Mouse (Mus musculus): ENCODE measurements around the gene Adgra1. TPM values are rescaled to one million over a fixed set of nuclear protein-coding genes. Genes with fewer than 3 reads are reported as not detected.

Adgra1 gene
- polyA plus RNA-seq, 1 experiment = 0.14 TPM

DNA sequence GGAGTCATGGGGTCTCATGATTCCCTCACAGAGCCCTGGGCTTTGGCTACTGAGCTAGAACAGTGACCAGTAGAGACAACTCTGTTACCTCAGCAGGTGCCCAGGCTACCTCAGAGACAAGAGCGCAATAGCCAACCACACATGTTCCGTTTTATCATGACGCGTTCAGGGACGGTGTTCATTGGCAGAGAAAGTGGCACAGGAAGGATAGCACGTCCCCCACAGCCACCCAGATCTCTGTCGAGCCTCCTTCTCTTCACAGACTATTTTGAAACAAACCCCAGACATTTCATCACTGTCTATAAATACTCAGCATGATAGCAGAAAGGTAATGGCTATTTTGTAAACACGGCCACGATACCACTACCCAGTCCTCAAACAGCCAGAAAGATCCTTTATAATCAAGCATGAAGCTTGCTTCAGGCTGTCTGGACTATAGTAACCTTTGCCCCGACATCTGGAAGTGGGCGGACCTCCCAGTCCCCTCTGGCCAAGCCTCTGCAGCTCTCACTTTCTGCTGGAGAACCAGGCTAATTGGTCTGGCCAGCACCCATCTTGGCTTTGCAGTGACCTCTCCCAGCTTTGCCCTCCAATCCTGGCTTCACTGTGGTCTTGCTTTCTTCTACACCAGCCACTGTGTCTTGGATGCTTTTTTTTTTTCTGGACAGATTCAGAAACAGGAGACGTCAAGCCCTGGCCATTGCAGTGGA is 11.5 kb upstream of the Adgra1 start:
- no peaks in the 10 kb centered on the region for H3K79me3 ChIP-seq (ENCODE audit: low read depth)
- peaks cover 7% of the 10 kb centered on the region for H3K27me3 ChIP-seq (ENCODE audit: control insufficient read depth, insufficient read depth, insufficient read length)
- H3K79me2 ChIP-seq (ENCODE audit: control insufficient read depth, insufficient read depth) = no peaks in the 10 kb centered on the region
- no peak overlapping the region for H3K4me3 ChIP-seq (ENCODE audit: insufficient read depth, poor library complexity, severe bottlenecking)
- H3ac ChIP-seq (ENCODE audit: control insufficient read depth, insufficient read length, low read depth) = no peak overlapping the region
- H3K36me3 ChIP-seq (ENCODE audit: control insufficient read depth, insufficient read depth) = no peaks in the 10 kb centered on the region
- TF ChIP-seq MYOD1 (IDR thresholded peaks at IDR 0.05; ENCODE audit: control insufficient read depth, insufficient read length, low read depth) (no peak), CTCF (IDR thresholded peaks at IDR 0.05; ENCODE audit: control insufficient read depth, insufficient read depth, insufficient read length) (no peak), FOSL1 (IDR thresholded peaks at IDR 0.05; ENCODE audit: insufficient read depth, low read length, poor library complexity, severe bottlenecking) (no peak), USF1 (IDR thresholded peaks at IDR 0.05; ENCODE audit: low read depth) (no peak), MYOG (IDR thresholded peaks at IDR 0.05; ENCODE audit: control insufficient read depth, extremely low read depth, insufficient read length) (no peak), MAX (IDR thresholded peaks at IDR 0.05) (no peak), CEBPB (IDR thresholded peaks at IDR 0.05; ENCODE audit: low read depth) (no peak)

GRCm38 (mm10) chr7:139827687-139828086 is 6.3 kb upstream of the Adgra1 start:
- peaks cover 7% of the 10 kb centered on the region for H3K27me3 ChIP-seq (ENCODE audit: control insufficient read depth, insufficient read depth, insufficient read length)
- no peak overlapping the region for H3K4me3 ChIP-seq (ENCODE audit: insufficient read depth, poor library complexity, severe bottlenecking)
- TF ChIP-seq FOSL1 (IDR thresholded peaks at IDR 0.05; ENCODE audit: insufficient read depth, low read length, poor library complexity, severe bottlenecking) (no peak), MYOD1 (IDR thresholded peaks at IDR 0.05; ENCODE audit: control insufficient read depth, insufficient read length, low read depth) (no peak), CEBPB (IDR thresholded peaks at IDR 0.05; ENCODE audit: low read depth) (no peak), MYOG (IDR thresholded peaks at IDR 0.05; ENCODE audit: control insufficient read depth, extremely low read depth, insufficient read length) (no peak), CTCF (IDR thresholded peaks at IDR 0.05; ENCODE audit: control insufficient read depth, insufficient read depth, insufficient read length) (no peak), MAX (IDR thresholded peaks at IDR 0.05) (no peak), USF1 (IDR thresholded peaks at IDR 0.05; ENCODE audit: low read depth) (no peak)
- no peaks in the 10 kb centered on the region for H3K36me3 ChIP-seq (ENCODE audit: control insufficient read depth, insufficient read depth)
- H3K79me2 ChIP-seq (ENCODE audit: control insufficient read depth, insufficient read depth) = no peaks in the 10 kb centered on the region
- H3K79me3 ChIP-seq (ENCODE audit: low read depth) = no peaks in the 10 kb centered on the region
- no peak overlapping the region for H3ac ChIP-seq (ENCODE audit: control insufficient read depth, insufficient read length, low read depth)

- Histone ChIP-seq H3K4me3 (ENCODE audit: insufficient read depth, poor library complexity, severe bottlenecking) (peak overlapping the region; percentile 11), H3K27me3 (ENCODE audit: control insufficient read depth, insufficient read depth, insufficient read length) (no peaks in the 10 kb centered on the region)
- no peak for TF ChIP-seq FOSL1 (IDR thresholded peaks at IDR 0.05; ENCODE audit: insufficient read depth, low read length, poor library complexity, severe bottlenecking)
- no peak for TF ChIP-seq CTCF (IDR thresholded peaks at IDR 0.05; ENCODE audit: control insufficient read depth, insufficient read depth, insufficient read length)
- TF ChIP-seq MYOD1 (IDR thresholded peaks at IDR 0.05; ENCODE audit: control insufficient read depth, insufficient read length, low read depth) = no peak
- no peak for TF ChIP-seq MAX (IDR thresholded peaks at IDR 0.05)
- TF ChIP-seq MYOG (IDR thresholded peaks at IDR 0.05; ENCODE audit: control insufficient read depth, extremely low read depth, insufficient read length) = no peak
- TF ChIP-seq USF1 (IDR thresholded peaks at IDR 0.05; ENCODE audit: low read depth) = no peak
- no peak for TF ChIP-seq CEBPB (IDR thresholded peaks at IDR 0.05; ENCODE audit: low read depth)
Observed at GRCm38 (mm10) chr7:139833532-139833931, 442 bp upstream of the Adgra1 start.

DNA sequence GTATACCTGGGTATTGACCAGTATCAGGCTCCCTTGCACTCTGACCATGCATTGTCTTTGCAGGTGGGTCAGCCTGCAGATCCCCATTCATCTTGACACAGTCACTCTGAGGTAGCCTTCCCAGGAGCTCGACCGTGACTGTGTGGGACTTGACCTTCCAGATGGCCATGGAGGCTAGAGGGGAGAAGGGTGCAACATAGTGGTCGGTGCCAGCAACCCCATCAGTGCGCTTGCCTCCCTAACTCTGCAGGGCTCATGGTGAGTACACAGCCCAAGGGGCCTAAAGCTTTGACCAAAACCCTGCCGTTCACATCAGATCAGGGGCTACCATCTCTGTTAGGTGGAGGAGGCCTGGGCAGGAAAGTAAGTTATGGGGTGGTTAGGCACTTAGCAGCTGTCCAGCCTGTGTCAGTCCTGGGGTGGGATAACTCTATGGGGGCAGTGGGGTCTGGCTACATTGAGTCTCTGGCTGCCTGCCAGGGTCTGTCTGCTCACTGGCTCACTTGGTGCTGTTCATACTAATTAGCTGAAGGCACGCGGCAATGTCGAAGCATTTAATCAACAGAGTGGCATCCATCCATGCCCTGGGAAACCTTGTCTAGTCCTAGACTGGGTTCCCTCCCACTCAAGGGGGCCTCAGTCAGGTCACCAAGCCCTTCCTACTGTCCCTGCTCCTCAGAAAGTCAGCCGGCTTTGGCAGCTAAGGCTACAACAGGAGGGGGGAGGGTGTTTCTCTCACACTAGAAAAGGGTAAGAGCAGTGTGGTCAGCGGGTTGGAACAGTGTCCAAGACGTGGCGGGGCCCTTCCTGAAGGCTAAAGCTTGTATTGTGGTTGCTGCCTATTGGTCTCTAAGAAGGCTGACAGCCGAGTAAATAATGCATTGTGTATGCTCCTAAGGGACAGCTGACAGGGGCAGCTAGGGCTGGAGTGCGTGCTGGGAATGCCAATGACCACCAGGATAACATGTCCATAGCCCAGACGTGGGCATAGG is 1.5 kb downstream of the Adgra1 start:
- Histone ChIP-seq H3K27me3 (ENCODE audit: control insufficient read depth, insufficient read depth, insufficient read length) (no peaks in the 10 kb centered on the region), H3K4me3 (ENCODE audit: insufficient read depth, poor library complexity, severe bottlenecking) (no peak overlapping the region)

More at GRCm38 (mm10) chr7:139833532-139833931, 442 bp upstream of the Adgra1 start:
- no peaks in the 10 kb centered on the region for H3K36me3 ChIP-seq (ENCODE audit: control insufficient read depth, insufficient read depth)
- H3ac ChIP-seq (ENCODE audit: control insufficient read depth, insufficient read length, low read depth) = peak overlapping the region; percentile 44
- no peaks in the 10 kb centered on the region for H3K79me3 ChIP-seq (ENCODE audit: low read depth)
- H3K79me2 ChIP-seq (ENCODE audit: control insufficient read depth, insufficient read depth) = no peaks in the 10 kb centered on the region

DNA sequence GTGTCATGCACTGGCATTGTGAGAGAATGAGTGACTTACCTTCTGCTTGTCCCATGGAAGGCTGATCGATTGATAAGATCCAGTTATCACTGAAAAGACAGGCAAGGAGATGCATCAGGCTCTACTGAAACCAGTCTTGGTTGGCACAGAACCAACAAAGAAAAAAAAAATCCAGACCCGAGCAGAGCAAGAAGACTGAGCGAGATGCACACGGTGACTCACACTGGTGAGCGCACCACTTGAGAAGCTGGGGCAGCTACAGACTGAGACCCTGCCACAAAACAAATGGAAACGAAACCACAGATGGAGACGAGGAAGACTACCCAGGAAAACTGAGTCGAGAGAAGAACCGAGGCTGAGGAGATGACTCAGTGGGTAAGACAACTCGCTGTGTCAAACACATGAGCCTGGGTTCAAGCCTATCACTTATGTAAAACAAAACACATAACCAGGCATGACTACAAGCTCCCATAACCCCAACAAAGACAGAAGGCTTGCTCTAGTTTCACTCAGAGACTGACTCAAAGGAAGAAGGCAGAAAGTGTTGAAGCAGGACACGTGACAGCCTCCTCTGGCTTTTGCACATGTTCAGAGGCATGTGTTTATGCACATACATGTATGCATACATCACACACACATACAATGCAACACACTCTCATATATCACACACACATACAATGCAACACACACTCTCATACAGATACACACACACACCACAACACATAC is 6.6 kb downstream of the Adgra1 start:
- Histone ChIP-seq H3K27me3 (ENCODE audit: control insufficient read depth, insufficient read depth, insufficient read length) (no peaks in the 10 kb centered on the region), H3K79me3 (ENCODE audit: low read depth) (no peaks in the 10 kb centered on the region), H3ac (ENCODE audit: control insufficient read depth, insufficient read length, low read depth) (no peak overlapping the region), H3K36me3 (ENCODE audit: control insufficient read depth, insufficient read depth) (no peaks in the 10 kb centered on the region), H3K4me3 (ENCODE audit: insufficient read depth, poor library complexity, severe bottlenecking) (no peak overlapping the region), H3K79me2 (ENCODE audit: control insufficient read depth, insufficient read depth) (no peaks in the 10 kb centered on the region)
- TF ChIP-seq MYOD1 (IDR thresholded peaks at IDR 0.05; ENCODE audit: control insufficient read depth, insufficient read length, low read depth) (no peak), FOSL1 (IDR thresholded peaks at IDR 0.05; ENCODE audit: insufficient read depth, low read length, poor library complexity, severe bottlenecking) (no peak), MAX (IDR thresholded peaks at IDR 0.05) (no peak), CTCF (IDR thresholded peaks at IDR 0.05; ENCODE audit: control insufficient read depth, insufficient read depth, insufficient read length) (no peak), MYOG (IDR thresholded peaks at IDR 0.05; ENCODE audit: control insufficient read depth, extremely low read depth, insufficient read length) (no peak), CEBPB (IDR thresholded peaks at IDR 0.05; ENCODE audit: low read depth) (no peak), USF1 (IDR thresholded peaks at IDR 0.05; ENCODE audit: low read depth) (peak; percentile 73)

More for the DNA sequence above, 1.5 kb downstream of the Adgra1 start:
- Histone ChIP-seq H3K36me3 (ENCODE audit: control insufficient read depth, insufficient read depth) (no peaks in the 10 kb centered on the region), H3K79me2 (ENCODE audit: control insufficient read depth, insufficient read depth) (no peaks in the 10 kb centered on the region), H3K79me3 (ENCODE audit: low read depth) (no peaks in the 10 kb centered on the region), H3ac (ENCODE audit: control insufficient read depth, insufficient read length, low read depth) (no peak overlapping the region)
- no peak for TF ChIP-seq MYOD1 (IDR thresholded peaks at IDR 0.05; ENCODE audit: control insufficient read depth, insufficient read length, low read depth)
- no peak for TF ChIP-seq FOSL1 (IDR thresholded peaks at IDR 0.05; ENCODE audit: insufficient read depth, low read length, poor library complexity, severe bottlenecking)
- no peak for TF ChIP-seq CEBPB (IDR thresholded peaks at IDR 0.05; ENCODE audit: low read depth)
- no peak for TF ChIP-seq CTCF (IDR thresholded peaks at IDR 0.05; ENCODE audit: control insufficient read depth, insufficient read depth, insufficient read length)
- no peak for TF ChIP-seq MAX (IDR thresholded peaks at IDR 0.05)
- no peak for TF ChIP-seq USF1 (IDR thresholded peaks at IDR 0.05; ENCODE audit: low read depth)
- no peak for TF ChIP-seq MYOG (IDR thresholded peaks at IDR 0.05; ENCODE audit: control insufficient read depth, extremely low read depth, insufficient read length)

Data from C2C12 (cell line).